Mouse (Mus musculus) stomach, embryonic 16.5 days (tissue): ENCODE measurements around the gene Dner. TPM values are rescaled to one million over a fixed set of nuclear protein-coding genes. Genes with fewer than 3 reads are reported as not detected.
A peak's percentile ranks its signal among the peaks of the same experiment; 100 is the strongest.

Experiments used
- ATAC-seq: fragments of 200-750 bp; cut with Nextera tagmentation; 2 replicates; pipeline ENCODE4 v1.8.0; 2017; ENCODE audit warnings: moderate number of reproducible peaks, moderate TSS enrichment; ENCODE audit not compliant: insufficient read depth, low FRiP score
- H3K27ac ChIP-seq: fragments of 300-500 bp; sonication (generic); 2 replicates; pipeline ENCODE4 v1.5.1; 2014; ENCODE audit warnings: low read length
- H3K27me3 ChIP-seq: fragments of 300-500 bp; sonication (generic); 2 replicates; pipeline ENCODE4 v1.6.1; 2014; ENCODE audit warnings: low read length, control low read depth, mixed read lengths; ENCODE audit not compliant: control insufficient read depth, insufficient read depth
- H3K36me3 ChIP-seq: fragments of 300-500 bp; sonication (generic); 2 replicates; pipeline ENCODE4 v1.6.1; 2014; ENCODE audit warnings: low read length; ENCODE audit not compliant: control insufficient read depth, insufficient read depth
- H3K4me1 ChIP-seq: fragments of 300-500 bp; sonication (generic); 2 replicates; pipeline ENCODE4 v1.6.1; 2014; ENCODE audit warnings: low read length, control low read depth, mixed read lengths; ENCODE audit not compliant: control insufficient read depth, insufficient read depth
- H3K4me2 ChIP-seq: fragments of 300-500 bp; sonication (generic); 2 replicates; pipeline ENCODE4 v1.6.1; 2014; ENCODE audit warnings: low read depth, low read length, mixed read lengths
- H3K4me3 ChIP-seq: fragments of 300-500 bp; sonication (generic); replicated peaks from 2 replicates; pipeline ENCODE4 v1.5.1; 2014; ENCODE audit warnings: mild to moderate bottlenecking, low read length
- H3K9ac ChIP-seq: fragments of 300-500 bp; sonication (generic); 2 replicates; pipeline ENCODE4 v1.6.1; 2014; ENCODE audit warnings: low read length
- H3K9me3 ChIP-seq: fragments of 300-500 bp; sonication (generic); replicated peaks from 2 replicates; pipeline ENCODE4 v1.6.1; 2016; ENCODE audit warnings: low read length, control low read depth; ENCODE audit not compliant: control insufficient read depth
- WGBS: fragments of 180-500 bp; shearing (Covaris S2); extraction: QIAGEN DNeasy Blood & Tissue Kit; methylation state at CpG from one replicate; pipeline ENCODE4 v1.1.7; 2014; 5-methylcytosine and 5-hydroxymethylcytosine counted together
- polyA plus RNA-seq: library from polyadenylated mRNA; unstranded; fragments of >200 nt; fragmentation: Nextera tagmentation; extraction: Ambion mirVana; gene quantifications from 2 replicates; pipeline ENCODE4 v1.2.1, GENCODE M21; 2015

Dner gene
- polyA plus RNA-seq, 1 experiment from 2014 or later: 3.2 TPM

GRCm38 (mm10) chr1:84522963-84523280 lies 173.1 kb downstream of the Dner start:
- H3K36me3 ChIP-seq: no peaks in the 10 kb centered on the region
- no peak for ATAC-seq
- H3K4me2 ChIP-seq: no peak overlapping the region
- H3K4me1 ChIP-seq: no peaks in the 10 kb centered on the region
- 43% methylated on average over 4 of the region's 4 CpGs for WGBS
- no peaks in the 10 kb centered on the region for H3K9me3 ChIP-seq
- no peak overlapping the region for H3K4me3 ChIP-seq
- no peak overlapping the region for H3K27ac ChIP-seq
- H3K27me3 ChIP-seq: no peaks in the 10 kb centered on the region
- H3K9ac ChIP-seq: no peak overlapping the region

- 51% methylated on average over 4 of the region's 4 CpGs for WGBS
- no peak overlapping the region for H3K4me3 ChIP-seq
- H3K4me1 ChIP-seq: no peaks in the 10 kb centered on the region
- no peaks in the 10 kb centered on the region for H3K9me3 ChIP-seq
- ATAC-seq: no peak
- no peaks in the 10 kb centered on the region for H3K27me3 ChIP-seq
- H3K27ac ChIP-seq: no peak overlapping the region
- no peak overlapping the region for H3K4me2 ChIP-seq
- no peak overlapping the region for H3K9ac ChIP-seq
- H3K36me3 ChIP-seq: no peaks in the 10 kb centered on the region
Measured at GRCm38 (mm10) chr1:84522256-84522962, 173.6 kb downstream of the Dner start.

GRCm38 (mm10) chr1:84518347-84518746 lies 177.7 kb downstream of the Dner start:
- H3K27ac ChIP-seq: no peak overlapping the region
- ATAC-seq: no peak

GRCm38 (mm10) chr1:84513201-84513600 lies 182.8 kb downstream of the Dner start:
- WGBS: 55% methylated on average over 3 of the region's 3 CpGs
- no peaks in the 10 kb centered on the region for H3K36me3 ChIP-seq
- H3K4me3 ChIP-seq: no peak overlapping the region
- no peak overlapping the region for H3K27ac ChIP-seq
- H3K9ac ChIP-seq: no peak overlapping the region
- no peaks in the 10 kb centered on the region for H3K27me3 ChIP-seq
- no peak for ATAC-seq
- H3K4me2 ChIP-seq: no peak overlapping the region
- H3K4me1 ChIP-seq: no peaks in the 10 kb centered on the region
- H3K9me3 ChIP-seq: no peaks in the 10 kb centered on the region

More at GRCm38 (mm10) chr1:84518347-84518746, 177.7 kb downstream of the Dner start:
- H3K27me3 ChIP-seq: no peaks in the 10 kb centered on the region
- H3K9ac ChIP-seq: no peak overlapping the region
- H3K36me3 ChIP-seq: no peaks in the 10 kb centered on the region
- H3K4me3 ChIP-seq: no peak overlapping the region
- WGBS: 51% methylated on average over 4 of the region's 4 CpGs
- H3K4me2 ChIP-seq: no peak overlapping the region
- no peaks in the 10 kb centered on the region for H3K4me1 ChIP-seq
- no peaks in the 10 kb centered on the region for H3K9me3 ChIP-seq

- no peak overlapping the region for H3K27ac ChIP-seq
- WGBS: 46% methylated on average over 1 of the region's 1 CpGs
- ATAC-seq: peak; percentile 71; the same call in 1 of the 2 replicates
- peaks cover 13% of the 10 kb centered on the region; the same call in 1 of the 2 replicates for H3K4me1 ChIP-seq
- H3K9me3 ChIP-seq: no peaks in the 10 kb centered on the region
- no peak overlapping the region for H3K4me3 ChIP-seq
- no peak overlapping the region for H3K4me2 ChIP-seq
- no peaks in the 10 kb centered on the region for H3K27me3 ChIP-seq
- H3K36me3 ChIP-seq: no peaks in the 10 kb centered on the region
- no peak overlapping the region for H3K9ac ChIP-seq
Measured at GRCm38 (mm10) chr1:84508510-84508909, 187.5 kb downstream of the Dner start.

GRCm38 (mm10) chr1:84507568-84507967 lies 188.5 kb downstream of the Dner start:
- H3K27ac ChIP-seq: no peak overlapping the region
- no peak for ATAC-seq
- no peak overlapping the region for H3K4me3 ChIP-seq

GRCm38 (mm10) chr1:84506984-84507546 lies 189.0 kb downstream of the Dner start:
- Histone ChIP-seq H3K9me3 (no peaks in the 10 kb centered on the region), H3K27me3 (no peaks in the 10 kb centered on the region), H3K27ac (no peak overlapping the region), H3K4me1 (peaks cover 13% of the 10 kb centered on the region; the same call in 1 of the 2 replicates), H3K9ac (no peak overlapping the region), H3K36me3 (no peaks in the 10 kb centered on the region), H3K4me2 (no peak overlapping the region), H3K4me3 (no peak overlapping the region)
- 33% methylated on average over 6 of the region's 6 CpGs for WGBS
- ATAC-seq: peak; percentile 59

More at GRCm38 (mm10) chr1:84507568-84507967, 188.5 kb downstream of the Dner start:
- Histone ChIP-seq H3K36me3 (no peaks in the 10 kb centered on the region), H3K9me3 (no peaks in the 10 kb centered on the region), H3K27me3 (no peaks in the 10 kb centered on the region), H3K4me1 (peaks cover 13% of the 10 kb centered on the region; the same call in 1 of the 2 replicates), H3K9ac (no peak overlapping the region), H3K4me2 (no peak overlapping the region)

GRCm38 (mm10) chr1:84500673-84501072 lies 195.3 kb downstream of the Dner start:
- H3K27me3 ChIP-seq: no peaks in the 10 kb centered on the region
- 86% methylated on average over 3 of the region's 3 CpGs for WGBS
- H3K9me3 ChIP-seq: no peaks in the 10 kb centered on the region
- H3K9ac ChIP-seq: no peak overlapping the region
- no peak overlapping the region for H3K27ac ChIP-seq
- H3K36me3 ChIP-seq: no peaks in the 10 kb centered on the region
- H3K4me2 ChIP-seq: no peak overlapping the region
- H3K4me3 ChIP-seq: no peak overlapping the region
- no peaks in the 10 kb centered on the region for H3K4me1 ChIP-seq
- no peak for ATAC-seq

- no peaks in the 10 kb centered on the region for H3K9me3 ChIP-seq
- no peaks in the 10 kb centered on the region for H3K36me3 ChIP-seq
- H3K27ac ChIP-seq: no peak overlapping the region
- no peak overlapping the region for H3K4me3 ChIP-seq
- H3K4me2 ChIP-seq: no peak overlapping the region
- no peaks in the 10 kb centered on the region for H3K4me1 ChIP-seq
- no peak for ATAC-seq
- no peaks in the 10 kb centered on the region for H3K27me3 ChIP-seq
- no peak overlapping the region for H3K9ac ChIP-seq
- 75% methylated on average over 6 of the region's 6 CpGs for WGBS
Measured at GRCm38 (mm10) chr1:84491732-84492131, 204.3 kb downstream of the Dner start.
